Mouse (Mus musculus) G1E (cell line): Measurements from ENCODE around the gene Gm49383.

Source experiments
- CTCF ChIP-seq: IDR thresholded peaks from 2 replicates; pipeline ENCODE4 v1.5.1; 2012; ENCODE audit warnings: low read depth, low read length, inconsistent platforms, mixed read lengths
- POLR2AphosphoS5 ChIP-seq: IDR thresholded peaks from 2 replicates; pipeline ENCODE4 v1.6.1; 2012; ENCODE audit warnings: low read depth, low read length, inconsistent platforms; ENCODE audit not compliant: insufficient replicate concordance

GRCm38 (mm10) chr12:69184342-69185295 lies 12.3 kb downstream of the Gm49383 start:
- TF ChIP-seq CTCF (no peak), POLR2AphosphoS5 (no peak)
